Mouse (Mus musculus) thymus, adult 2 months (tissue): Measurements from ENCODE around the gene Farsb.

Experiments used
- CTCF ChIP-seq: fragments of 200-500 bp; IDR thresholded peaks from 2 replicates; pipeline ENCODE4 v1.5.1; 2012; ENCODE audit warnings: mild to moderate bottlenecking, control low read depth, low read length, moderate library complexity, borderline replicate concordance; ENCODE audit not compliant: control insufficient read depth, poor library complexity, insufficient read depth; ENCODE audit errors: extremely low read depth
- POLR2A ChIP-seq: fragments of 200-500 bp; IDR thresholded peaks from 2 replicates; pipeline ENCODE4 v1.6.1; 2012; ENCODE audit warnings: mild to moderate bottlenecking, low read length, control low read depth, moderate library complexity; ENCODE audit not compliant: control insufficient read depth, poor library complexity, insufficient read depth; ENCODE audit errors: extremely low read depth

DNA sequence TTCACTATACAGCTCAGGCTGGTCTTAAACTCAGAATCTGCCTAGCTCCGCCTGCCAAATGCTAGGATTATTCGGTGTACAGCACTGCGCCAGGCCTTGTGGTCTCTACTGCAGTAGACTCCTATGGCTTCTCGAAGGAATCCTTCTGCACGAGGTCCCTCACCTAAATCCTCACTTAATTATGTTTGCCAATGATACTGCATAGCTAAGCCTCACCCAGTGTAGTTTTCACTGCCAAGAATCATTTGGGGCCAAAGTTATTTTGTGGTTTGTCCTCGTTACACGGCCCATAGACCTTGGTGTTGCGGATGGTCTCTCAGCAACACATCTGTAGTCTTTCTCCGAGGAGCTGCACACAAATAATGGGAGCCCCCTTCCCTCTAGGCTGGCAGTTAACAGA is 116.4 kb downstream of the Farsb start:
- TF ChIP-seq CTCF: no peak
- TF ChIP-seq POLR2A: no peak
